ENCODE assay signal across 8 mouse cellular contexts in genomic region chr7:30280670-30281138, GRCm38 (mm10). TPM values are rescaled to one million over a fixed set of nuclear protein-coding genes. Genes with fewer than 3 reads are reported as not detected.
DNase-seq lines count a peak whose midpoint lies in the region; ATAC-seq lines count a peak whose summit lies in the region.

No protein-coding gene starts in this region.

- peak; percentile 92 to 96 for DNase-seq in adrenal gland, adult (ENCODE audit: inconsistent age in 2 of 2, low spot score in 1 of 2)
- DNase-seq in embryo, embryonic 10.5 days (ENCODE audit: low spot score) = peak; percentile 93
- DNase-seq in gastrocnemius, postnatal 14 days = peak; percentile 86
- DNase-seq in left cerebral cortex, postnatal 10 days (ENCODE audit: extremely low spot score in 1 of 2, low spot score in 2 of 2) = peak; percentile 88 to 94
- DNase-seq in right cerebral cortex, postnatal 25 days = peak; percentile 80
- peak; percentile 85 to 89 for DNase-seq in urinary bladder, postnatal 4 days (ENCODE audit: low spot score in 2 of 2)

- ATAC-seq in inflammation-experienced regulatory T-cells, adult 6 months = peak; percentile 68
- ATAC-seq in megakaryocyte-erythroid progenitor cell, adult 5-6 weeks (replicated peaks; ENCODE audit: low FRiP score, low TSS enrichment, poor library complexity, severe bottlenecking) = peak; percentile 53

- intact Hi-C loops in gastrocnemius, postnatal 14 days (cut with DNase I; ENCODE audit: low total_unique reads) = no loop called here
- intact Hi-C loops in left cerebral cortex, postnatal 10 days (cut with DNase I) = no loop called here

RNA-seq across cellular contexts. Expression of gene Wdr62, which starts 0.5 kb away (rescaled TPM):
- total RNA-seq in gastrocnemius, postnatal 14 days (2021) = 1 to 10 TPM; 2.9 to 3.1 TPM
- polyA plus RNA-seq in inflammation-experienced regulatory T-cells, adult 6 months (2017; shearing (Covaris generic)) = 1 to 10 TPM; 1.5 to 5.3 (median 1.5) TPM
- total RNA-seq in left cerebral cortex, postnatal 10 days (2021) = 1 to 10 TPM; 2.5 to 3.5 TPM
- total RNA-seq in megakaryocyte-erythroid progenitor cell, adult 5-6 weeks (2014; fragmentation: Nextera tagmentation) = 31.0 and 31.8 TPM in 2 replicates
- total RNA-seq in megakaryocyte-erythroid progenitor cell, adult 5-6 weeks (2017) = 5.1 and 5.5 TPM in 2 replicates

RNA-seq across cellular contexts. Expression of gene Thap8, which starts 0.8 kb away (rescaled TPM):
- under 1 TPM; 0.16 to 0.29 TPM for total RNA-seq in gastrocnemius, postnatal 14 days (2021)
- under 1 TPM; 0.26 to 0.70 (median 0.26) TPM for polyA plus RNA-seq in inflammation-experienced regulatory T-cells, adult 6 months (2017; shearing (Covaris generic))
- total RNA-seq in left cerebral cortex, postnatal 10 days (2021) = under 1 TPM in 1 of 2 experiments, not detected in 1; 0.51 TPM
- total RNA-seq in megakaryocyte-erythroid progenitor cell, adult 5-6 weeks (2014; fragmentation: Nextera tagmentation) = not detected in 2 replicates
- 1.6 TPM in 1 of 2 replicates, not detected in the other for total RNA-seq in megakaryocyte-erythroid progenitor cell, adult 5-6 weeks (2017)

RNA-seq across cellular contexts. Expression of gene Clip3, which starts 10.8 kb away (rescaled TPM):
- total RNA-seq in gastrocnemius, postnatal 14 days (2021) = 10 to 100 TPM; 18.2 to 20.9 TPM
- polyA plus RNA-seq in inflammation-experienced regulatory T-cells, adult 6 months (2017; shearing (Covaris generic)) = 1 to 10 TPM; 3.6 to 7.0 (median 5.8) TPM
- 100 to 1,000 TPM; 495 to 497 TPM for total RNA-seq in left cerebral cortex, postnatal 10 days (2021)
- total RNA-seq in megakaryocyte-erythroid progenitor cell, adult 5-6 weeks (2014; fragmentation: Nextera tagmentation) = not detected in 2 replicates
- total RNA-seq in megakaryocyte-erythroid progenitor cell, adult 5-6 weeks (2017) = not detected in 2 replicates

RNA-seq across cellular contexts. Expression of gene Alkbh6, which starts 27.8 kb away (rescaled TPM):
- 10 to 100 TPM; 16.0 to 17.4 TPM for total RNA-seq in gastrocnemius, postnatal 14 days (2021)
- 100 to 1,000 TPM in 2 of 3 experiments, 10 to 100 TPM in 1; 69.8 to 178 (median 155) TPM for polyA plus RNA-seq in inflammation-experienced regulatory T-cells, adult 6 months (2017; shearing (Covaris generic))
- total RNA-seq in left cerebral cortex, postnatal 10 days (2021) = 10 to 100 TPM; 45.9 to 47.5 TPM
- total RNA-seq in megakaryocyte-erythroid progenitor cell, adult 5-6 weeks (2014; fragmentation: Nextera tagmentation) = 12.7 and 35.5 TPM in 2 replicates
- total RNA-seq in megakaryocyte-erythroid progenitor cell, adult 5-6 weeks (2017) = 26.5 and 28.8 TPM in 2 replicates

RNA-seq across cellular contexts. Expression of gene Syne4, which starts 33.9 kb away (rescaled TPM):
- total RNA-seq in gastrocnemius, postnatal 14 days (2021) = 1 to 10 TPM; 1.0 to 1.1 TPM
- polyA plus RNA-seq in inflammation-experienced regulatory T-cells, adult 6 months (2017; shearing (Covaris generic)) = 10 to 100 TPM in 1 of 3 experiments, 1 to 10 TPM in 2; 4.3 to 14.7 (median 6.4) TPM
- total RNA-seq in left cerebral cortex, postnatal 10 days (2021) = 1 to 10 TPM; 5.4 to 7.5 TPM
- 2.9 TPM in 1 of 2 replicates, not detected in the other for total RNA-seq in megakaryocyte-erythroid progenitor cell, adult 5-6 weeks (2014; fragmentation: Nextera tagmentation)
- not detected in 2 replicates for total RNA-seq in megakaryocyte-erythroid progenitor cell, adult 5-6 weeks (2017)

Comparison
In these comparisons a context has a peak if more than half of its experiments do, and no peak if none do; other contexts are left out.
1. Peak in every context shown above with its lines: DNase-seq and ATAC-seq.
2. RNA of gene Clip3, which starts 10.8 kb away (total RNA-seq): 495 to 497 TPM in left cerebral cortex, postnatal 10 days; 18.2 to 20.9 TPM in gastrocnemius, postnatal 14 days and not detected in megakaryocyte-erythroid progenitor cell, adult 5-6 weeks; every median in the first group is over 10 times any median in the second.